Mouse (Mus musculus): ENCODE results near the gene Olfr153. TPM values are rescaled to one million over a fixed set of nuclear protein-coding genes. Genes with fewer than 3 reads are reported as not detected.

Olfr153 gene
- not detected for total RNA-seq (2023)

GRCm38 (mm10) chr2:87531496-87531895 is at the start of gene Olfr153:
Gene Olfr153, plus strand, starts transcription at chr2:87531796.

DNA sequence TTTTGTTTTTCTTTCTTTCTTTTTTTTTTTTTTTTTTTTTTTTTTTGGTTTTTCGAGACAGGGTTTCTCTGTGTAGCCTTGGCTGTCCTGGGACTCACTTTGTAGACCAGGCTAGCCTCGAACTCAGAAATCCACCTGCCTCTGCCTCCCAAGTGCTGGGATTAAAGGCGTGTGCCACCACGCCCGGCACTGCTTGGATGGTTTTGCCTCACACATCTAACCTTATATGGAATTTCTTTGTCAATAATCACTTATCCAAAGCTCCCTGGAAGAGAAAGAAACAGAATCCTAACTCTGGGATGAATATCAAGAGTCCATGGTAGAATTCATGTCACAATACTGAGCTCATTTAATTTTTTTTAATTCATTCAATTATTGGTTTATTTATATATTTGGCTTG is 34.6 kb upstream of the Olfr153 start, which contains the start of gene Pramel7:
Gene Pramel7, minus strand, starts transcription at position 101 of the 400 bp plus-strand sequence.

DNA sequence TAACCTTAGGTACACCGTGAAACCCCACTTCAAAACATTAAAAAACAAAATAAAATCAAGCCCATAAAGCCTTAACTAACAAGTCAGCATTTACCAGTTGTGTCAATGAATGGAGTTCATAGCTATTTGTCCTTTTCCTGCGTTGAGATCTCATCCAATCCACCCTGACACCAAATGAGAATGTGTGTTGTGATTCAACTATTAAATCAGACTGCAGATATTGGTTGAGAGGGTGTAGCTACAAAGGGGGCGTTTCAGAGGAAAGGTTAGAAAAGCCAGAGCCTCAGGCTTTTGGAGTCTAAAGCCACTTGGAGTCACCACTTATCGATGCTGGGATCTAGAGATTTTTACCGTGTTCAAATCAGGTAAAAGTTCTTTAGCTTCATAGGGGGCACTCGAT is 25.3 kb upstream of the Olfr153 start, which contains the start of gene Pramel6:
Gene Pramel6, plus strand, starts transcription at position 301 of the 400 bp plus-strand sequence.

DNA sequence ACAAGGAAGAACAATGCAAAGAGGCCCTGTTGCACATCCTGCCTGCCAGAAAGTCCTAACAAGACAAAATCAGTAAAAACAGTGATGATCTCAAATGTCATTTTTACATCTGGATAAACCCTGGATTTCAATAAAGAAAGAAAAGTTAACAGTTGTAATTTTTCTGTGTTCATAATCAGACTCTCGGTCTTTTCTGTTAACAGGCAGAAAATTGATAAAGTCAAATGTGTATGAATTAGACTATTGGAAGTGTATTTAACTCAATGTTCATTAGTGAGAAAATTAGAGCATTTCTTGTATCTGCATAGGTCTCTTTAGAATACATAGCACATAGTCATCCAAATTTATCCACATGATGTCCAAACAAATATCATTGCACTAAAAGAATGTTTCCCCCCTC is 13.8 kb downstream of the Olfr153 start, which contains the start of gene Olfr1128:
Gene Olfr1128, minus strand, starts transcription at position 101 of the 400 bp plus-strand sequence.

GRCm38 (mm10) chr2:87573602-87574001 is 42.0 kb downstream of the Olfr153 start, which contains the start of gene Olfr1129:
Gene Olfr1129, plus strand, starts transcription at chr2:87573902.

Other genes with a start within 250 kb of the Olfr153 start
- gene Olfr1118, start 224.2 kb upstream of the Olfr153 start, total RNA-seq (2023), result not detected
- gene Olfr1120, start 177.0 kb upstream of the Olfr153 start, total RNA-seq (2023), result not detected
- not detected for gene Olfr1121, start 161.9 kb upstream of the Olfr153 start, total RNA-seq (2023)
- under 1 TPM in 1 of 2 experiments, not detected in 1; 0.29 TPM for gene Olfr1122, start 145.9 kb upstream of the Olfr153 start, total RNA-seq (2023)
- not detected for gene Olfr1123, start 115.2 kb upstream of the Olfr153 start, total RNA-seq (2023)
- not detected for gene Olfr1124, start 101.5 kb upstream of the Olfr153 start, total RNA-seq (2023)
- not detected for gene Olfr1126, start 77.8 kb upstream of the Olfr153 start, total RNA-seq (2023)
- not detected for gene Pramel7, start 34.7 kb upstream of the Olfr153 start, total RNA-seq (2023)
- gene Pramel6, start 25.2 kb upstream of the Olfr153 start, total RNA-seq (2023), result not detected
- not detected for gene Olfr1128, start 13.7 kb downstream of the Olfr153 start, total RNA-seq (2023)
- gene Olfr1129, start 42.1 kb downstream of the Olfr153 start, total RNA-seq (2023), result not detected
- gene Olfr1130, start 74.4 kb downstream of the Olfr153 start, total RNA-seq (2023), result not detected
- gene Olfr1131, start 95.3 kb downstream of the Olfr153 start, total RNA-seq (2023), result not detected
- not detected for gene Olfr1132, start 105.7 kb downstream of the Olfr153 start, total RNA-seq (2023)
- gene Olfr1133, start 115.6 kb downstream of the Olfr153 start, total RNA-seq (2023), result not detected
- gene Olfr1134, start 126.7 kb downstream of the Olfr153 start, total RNA-seq (2023), result not detected
- not detected for gene Olfr1135, start 141.9 kb downstream of the Olfr153 start, total RNA-seq (2023)
- not detected for gene Olfr1136, start 162.2 kb downstream of the Olfr153 start, total RNA-seq (2023)
- not detected for gene Olfr1137, start 181.4 kb downstream of the Olfr153 start, total RNA-seq (2023)
- gene Olfr1138, start 208.2 kb downstream of the Olfr153 start, total RNA-seq (2023), result not detected
- not detected for gene Olfr1140, start 212.0 kb downstream of the Olfr153 start, total RNA-seq (2023)
- gene Olfr1141, start 222.2 kb downstream of the Olfr153 start, total RNA-seq (2023), result not detected
- not detected for gene Olfr152, start 247.7 kb downstream of the Olfr153 start, total RNA-seq (2023)

Data from monocyte, adult 59 days (primary cell).